Mouse (Mus musculus): Measurements from ENCODE around the gene Mmp23.
"Not testable (repeated sequence)": the region's sequence is repeated elsewhere in the genome, so short reads cannot be mapped to it uniquely, and the experiment has no call there.

Gene Mmp23

DNA sequence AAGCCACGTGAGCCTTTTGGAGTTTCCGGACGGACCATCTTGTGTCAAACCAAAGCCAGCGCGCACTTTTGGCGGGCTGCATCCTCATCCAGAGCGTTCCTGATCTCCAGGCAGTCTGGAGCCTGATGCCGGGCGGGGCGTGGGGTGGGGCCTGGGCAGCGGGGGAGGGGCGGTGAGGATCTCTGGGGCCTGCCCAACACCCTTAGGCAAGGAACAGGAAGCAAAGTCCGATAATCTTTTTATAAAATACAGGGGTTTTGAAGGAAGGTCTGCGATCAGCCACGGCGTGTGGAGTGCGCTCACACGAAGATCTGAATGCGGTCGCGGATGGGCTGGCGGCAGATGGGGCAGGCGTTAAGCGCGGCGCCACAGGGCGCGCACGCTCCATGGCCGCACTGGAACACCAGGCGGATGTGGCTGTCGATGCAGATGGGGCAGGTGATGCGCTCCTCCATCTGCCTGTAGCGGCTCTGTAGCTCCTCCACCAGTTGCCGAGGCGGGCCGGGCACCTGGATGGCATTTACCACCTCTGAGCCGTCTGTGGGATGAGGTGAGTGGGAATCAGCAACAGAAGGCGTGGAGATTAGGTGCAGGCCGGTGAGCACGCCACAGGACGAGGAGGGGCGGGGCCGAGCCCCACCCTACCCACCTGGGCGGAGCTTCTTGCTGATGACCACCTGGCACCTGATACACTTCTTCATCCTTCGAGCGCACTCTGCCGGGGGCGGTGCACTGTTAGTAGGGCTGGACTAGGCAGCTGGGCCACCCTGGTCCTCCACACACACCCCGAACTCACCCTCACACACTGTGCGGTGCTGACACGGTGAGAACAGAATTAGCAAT is 1.5 kb upstream of the Mmp23 start:
- DNase-seq = peak; percentile 84

DNA sequence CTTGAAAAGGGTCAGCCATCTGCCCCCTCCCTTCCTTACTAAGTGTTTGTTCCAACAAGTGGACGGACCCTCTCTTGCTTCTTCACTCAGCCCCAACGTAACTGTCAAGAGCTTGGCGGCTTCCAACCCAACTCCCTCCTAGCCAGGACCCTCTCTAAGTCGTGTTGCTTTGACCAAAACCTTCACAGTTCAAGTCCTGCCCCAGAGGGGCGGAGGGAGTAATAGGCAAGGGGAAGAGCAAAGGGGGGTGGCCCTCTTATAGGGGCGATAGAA is 935 bp upstream of the Mmp23 start:
- peak; percentile 71 for DNase-seq

DNA sequence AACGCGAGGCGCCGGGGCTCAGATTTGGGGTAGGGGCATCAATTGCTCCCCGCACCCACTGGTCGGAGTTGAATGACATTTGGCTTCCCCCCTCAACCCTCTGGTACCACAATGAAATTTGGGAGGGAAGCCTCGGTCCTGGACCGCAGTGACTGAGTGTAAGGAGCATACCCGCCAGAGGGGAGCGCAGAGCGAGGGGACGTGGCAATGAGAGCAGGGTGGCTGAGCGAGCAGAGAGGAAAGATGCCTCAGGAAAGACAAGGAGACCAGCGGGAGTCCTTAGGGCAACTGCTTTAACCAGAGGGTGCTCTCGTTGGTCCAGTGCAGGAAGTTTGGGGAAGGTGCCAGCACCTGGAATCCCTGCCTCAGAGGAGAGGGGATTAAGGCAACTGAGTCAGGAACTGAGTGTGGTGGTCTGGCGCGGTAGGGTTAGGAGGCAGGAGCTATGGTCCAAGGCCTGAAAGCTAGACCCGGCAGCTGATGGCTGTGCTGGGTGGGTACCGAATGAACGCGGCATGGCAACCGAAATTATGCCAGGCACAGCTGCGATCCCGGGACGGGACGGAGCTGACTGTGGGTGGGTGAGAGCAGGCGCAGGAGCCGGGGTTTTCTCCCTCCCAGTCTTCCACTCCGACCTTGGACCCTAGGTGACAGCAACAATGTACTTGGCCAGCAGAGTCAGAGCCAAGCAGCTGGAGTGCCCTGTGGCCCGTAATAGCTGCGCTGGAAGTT is 433 bp upstream of the Mmp23 start:
- DNase-seq = peak; percentile 74

DNA sequence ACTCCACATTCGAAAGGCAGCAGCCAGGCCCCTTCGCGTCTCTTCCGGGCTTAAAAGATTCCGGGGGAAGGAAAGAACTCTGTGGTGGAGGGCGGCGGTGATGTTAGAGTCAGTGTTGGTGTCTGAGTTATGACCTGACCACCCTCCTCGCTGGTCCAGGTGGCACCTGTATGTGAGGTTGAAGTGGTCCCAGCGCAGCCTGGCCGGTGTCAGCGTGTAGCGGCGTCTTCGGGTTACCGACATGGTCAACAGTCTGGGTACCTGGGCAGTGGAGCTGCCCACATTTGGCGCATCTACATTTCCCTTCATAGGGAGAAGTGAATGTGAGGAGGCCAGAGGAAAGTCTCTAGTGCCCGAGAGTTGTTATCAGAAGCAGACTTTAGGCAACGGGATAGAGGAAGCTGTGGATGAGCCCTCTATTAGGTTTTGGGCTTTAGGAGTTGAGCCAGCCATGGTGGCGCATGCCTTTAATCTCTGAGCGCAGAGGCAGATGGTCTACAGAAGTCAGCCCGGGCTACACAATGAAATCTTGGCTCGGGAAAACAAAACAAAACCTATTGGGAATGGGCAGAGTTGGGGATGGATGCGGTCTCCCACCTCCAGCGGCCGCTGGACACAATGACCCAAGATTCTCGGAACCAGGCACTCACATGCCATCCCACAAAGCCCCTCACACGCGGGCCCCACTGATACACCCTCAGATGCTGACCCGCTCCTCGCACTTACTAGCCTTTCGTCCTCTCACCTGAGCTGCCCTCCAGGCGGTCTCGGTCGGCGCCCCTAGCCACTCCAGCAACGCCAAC is 700 bp downstream of the Mmp23 start:
- DNase-seq = peak; percentile 72

DNA sequence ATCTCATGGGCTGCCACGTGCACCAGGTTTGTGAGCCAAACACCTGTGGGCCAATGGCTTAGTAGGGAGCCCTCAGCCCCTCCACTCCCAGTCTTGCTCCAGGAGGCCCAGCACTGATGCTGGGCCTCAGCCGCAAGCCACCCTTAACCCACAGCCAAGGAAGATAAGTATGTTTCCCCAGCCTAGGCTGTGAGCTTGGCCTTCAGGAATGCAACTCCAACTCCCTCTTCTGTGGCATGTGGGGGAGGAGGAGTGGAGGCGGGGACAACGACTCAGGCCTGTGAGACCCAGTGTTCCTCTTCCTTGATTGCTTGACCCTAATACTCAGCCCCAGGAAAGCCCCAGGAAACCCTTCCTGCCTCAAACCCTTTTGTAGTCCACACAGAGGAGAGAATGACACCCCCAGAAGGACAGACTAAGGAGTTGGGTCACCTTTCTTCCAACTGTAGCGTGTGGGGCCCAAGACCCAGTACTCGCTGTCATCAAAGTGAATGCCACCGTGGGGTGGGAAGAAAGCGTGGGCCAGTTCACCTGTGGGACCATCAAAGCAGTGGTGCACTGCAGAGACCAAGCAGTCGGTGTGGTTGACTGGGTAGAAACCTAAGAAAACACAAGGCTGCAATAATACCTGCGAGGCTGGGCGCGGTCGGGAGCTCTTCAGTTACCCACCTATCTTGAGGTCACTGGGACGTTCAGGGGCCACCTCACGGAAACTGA is 1.5 kb downstream of the Mmp23 start:
- DNase-seq = peak; percentile 38

DNA sequence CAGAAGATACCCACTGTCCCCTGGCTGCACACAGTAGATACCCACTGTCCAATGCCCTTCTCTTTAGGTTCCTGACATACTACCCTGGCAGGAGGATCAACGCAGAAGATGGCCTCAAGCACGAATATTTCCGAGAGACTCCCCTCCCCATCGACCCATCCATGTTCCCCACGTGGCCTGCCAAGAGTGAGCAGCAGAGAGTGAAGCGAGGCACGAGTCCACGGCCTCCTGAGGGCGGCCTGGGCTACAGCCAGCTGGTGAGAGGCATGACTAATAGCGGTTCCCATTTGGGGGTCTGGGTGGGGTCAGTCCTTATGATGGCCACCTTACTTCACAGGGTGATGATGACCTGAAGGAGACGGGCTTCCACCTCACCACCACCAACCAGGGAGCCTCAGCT is 3.8 kb downstream of the Mmp23 start:
- DNase-seq = no peak

DNA sequence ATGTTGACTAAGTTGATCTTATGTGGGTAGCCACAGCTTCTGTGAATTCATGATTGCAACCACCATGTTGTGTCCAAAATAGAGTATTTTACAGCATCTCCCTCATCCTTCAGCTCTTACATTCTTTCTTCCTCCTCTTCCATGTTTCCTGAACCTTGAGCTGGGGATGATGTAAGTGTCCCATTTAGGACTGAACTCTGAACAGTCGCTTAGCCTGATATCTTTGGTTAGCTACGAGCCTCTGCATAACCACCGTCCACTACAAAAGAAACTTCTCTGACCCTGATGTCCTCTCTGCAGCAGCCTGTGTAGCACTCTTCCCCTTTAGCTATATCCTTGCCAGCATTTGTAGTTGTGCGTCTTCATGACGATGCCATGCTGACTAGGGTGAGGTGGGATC is 7.5 kb downstream of the Mmp23 start:
- DNase-seq = no peak

DNA sequence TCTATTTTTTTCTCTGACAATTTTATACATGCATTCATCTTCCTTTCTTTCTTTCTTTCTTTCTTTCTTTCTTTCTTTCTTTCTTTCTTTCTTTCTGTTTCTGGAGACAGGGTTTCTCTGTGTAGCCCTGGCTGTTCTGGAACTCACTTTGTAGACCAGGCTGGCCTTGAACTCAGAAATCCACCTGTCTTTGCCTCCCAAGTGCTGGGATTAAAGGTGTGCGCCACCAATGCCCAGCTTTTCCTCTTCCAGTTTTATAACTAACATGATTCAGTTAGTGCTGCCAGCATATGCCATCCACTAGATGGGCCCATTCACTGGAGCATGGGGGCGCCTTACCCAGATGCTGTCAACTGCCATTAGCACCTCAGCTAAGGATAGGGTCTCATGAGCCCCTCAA is 7.9 kb downstream of the Mmp23 start, which contains the start of gene Gm10563:
Gene Gm10563 (minus strand): TSS at position 101 of the 400 bp plus-strand sequence.
- DNase-seq = not testable (repeated sequence)

DNA sequence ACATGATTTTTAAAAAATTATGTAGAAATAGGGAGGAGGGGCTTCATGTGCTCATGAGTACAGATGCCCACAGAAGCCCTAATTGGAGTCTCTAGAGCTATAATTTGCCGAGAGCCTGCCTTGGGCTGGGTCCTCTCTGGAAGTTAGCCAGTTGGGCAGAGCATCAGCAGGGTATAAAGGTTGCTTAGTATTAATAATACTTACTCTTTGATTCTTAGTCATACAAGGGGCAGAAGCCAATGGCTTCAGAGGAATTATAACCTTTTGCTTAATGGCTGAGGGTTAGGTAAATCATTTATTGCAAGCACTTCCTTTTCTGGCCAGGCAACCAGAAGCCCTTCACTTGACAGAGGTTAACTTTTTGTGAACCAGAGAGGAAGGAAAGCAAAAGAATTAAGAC is 9.7 kb downstream of the Mmp23 start:
- no peak for DNase-seq

DNA sequence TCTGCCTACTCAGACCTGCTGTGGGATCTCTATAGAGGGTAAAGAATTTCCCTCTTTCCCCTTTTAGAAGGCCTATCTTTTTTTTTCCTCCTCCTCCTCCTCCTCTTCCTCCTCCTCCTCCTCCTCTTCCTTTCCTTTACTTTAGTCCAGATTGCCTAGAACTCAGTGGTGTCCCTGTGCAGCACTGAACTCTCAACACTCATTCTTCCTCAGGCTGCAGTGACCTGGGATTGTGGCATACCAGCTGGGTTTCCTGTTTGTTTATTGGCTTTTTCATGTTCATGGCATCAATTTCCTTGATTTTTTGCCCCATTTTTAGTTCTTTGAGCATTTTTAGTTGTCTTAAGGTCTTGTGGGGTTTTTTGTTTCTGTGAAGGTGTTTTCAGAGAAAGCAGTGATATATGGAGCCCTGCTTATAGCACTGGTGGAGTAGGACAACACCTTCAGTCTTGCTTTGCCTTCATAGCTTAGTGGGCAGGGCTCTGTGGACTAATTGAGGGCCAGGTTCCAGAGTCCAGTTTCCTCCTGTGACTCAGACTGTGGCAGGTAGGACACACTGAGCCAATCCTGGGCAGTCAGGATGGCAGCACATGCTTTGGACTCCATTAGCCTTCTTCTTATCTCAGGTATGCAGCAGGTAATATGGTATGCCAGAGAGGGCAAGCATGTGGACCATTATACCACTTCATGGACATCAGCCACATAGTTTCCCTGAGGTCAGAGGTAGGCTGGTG is 17.3 kb downstream of the Mmp23 start:
- no peak for DNase-seq

DNA sequence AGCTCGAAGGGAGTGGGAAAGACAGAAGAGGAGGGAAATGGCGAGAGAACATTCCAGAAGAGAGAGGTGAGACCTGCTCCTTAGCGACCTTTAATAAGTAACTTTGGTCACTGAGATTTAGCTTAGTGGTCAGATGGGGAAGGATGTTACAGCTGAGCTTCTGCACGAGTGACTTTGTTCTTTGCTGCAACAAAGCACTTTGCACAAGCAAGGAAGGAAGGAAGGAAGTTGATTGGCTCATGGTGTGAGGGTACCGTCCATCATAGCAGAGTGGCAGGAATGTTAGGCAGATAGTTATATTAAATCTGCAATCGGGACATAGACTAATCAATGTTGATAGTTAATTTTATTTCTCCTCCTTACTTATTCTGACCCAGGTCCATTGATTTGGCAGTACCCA is 22.9 kb downstream of the Mmp23 start:
- no peak for DNase-seq

DNA sequence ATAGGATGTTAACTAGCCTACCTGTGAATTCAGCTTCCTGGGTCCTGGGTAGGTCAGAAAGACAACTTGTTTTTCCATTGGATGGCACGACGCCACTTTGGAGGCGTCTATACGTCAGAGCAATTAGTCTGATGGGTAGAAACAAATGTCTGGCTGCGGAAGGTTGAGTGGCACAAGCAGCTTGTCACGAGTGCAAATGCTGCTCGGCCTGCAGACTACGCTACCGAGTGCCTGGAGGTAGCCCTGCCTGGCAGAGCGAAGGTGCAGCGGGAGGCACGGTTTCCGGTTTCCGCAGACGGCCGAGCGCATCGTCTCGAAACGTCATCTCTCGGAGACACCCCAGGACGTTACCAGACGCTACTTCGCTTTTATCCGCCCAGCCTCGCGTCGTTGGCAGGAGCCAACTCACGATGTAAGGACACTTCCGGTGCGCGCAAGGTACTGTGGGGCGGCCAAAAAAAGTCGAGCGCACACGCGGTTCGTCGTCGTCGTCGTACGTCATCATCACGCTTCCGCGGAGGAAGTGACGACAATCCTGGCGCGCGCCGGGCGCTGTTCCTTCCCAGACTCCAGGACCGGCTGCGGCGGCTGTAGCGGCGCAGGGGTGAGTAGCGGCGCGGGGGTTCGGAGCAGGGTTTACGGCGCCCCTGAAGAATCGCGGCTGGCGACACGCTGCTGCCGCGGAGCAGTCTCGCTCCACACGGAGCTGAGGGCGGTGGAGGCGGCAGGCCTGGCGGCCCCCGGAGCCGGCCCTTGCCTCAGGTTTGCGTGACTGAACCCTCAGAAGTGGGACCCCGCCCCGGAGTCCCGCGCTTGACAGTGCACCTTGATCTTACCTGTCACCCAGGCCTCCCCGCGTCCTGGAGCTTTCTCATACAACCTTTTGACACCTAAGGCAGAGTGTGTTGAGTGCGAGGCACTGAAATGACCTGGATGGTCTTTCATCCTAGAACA is 28.6 kb downstream of the Mmp23 start, which contains the start of gene Cdk11b:
Gene Cdk11b (plus strand): TSS at position 517 of the 954 bp plus-strand sequence.
- peak; percentile 96 for DNase-seq

DNA sequence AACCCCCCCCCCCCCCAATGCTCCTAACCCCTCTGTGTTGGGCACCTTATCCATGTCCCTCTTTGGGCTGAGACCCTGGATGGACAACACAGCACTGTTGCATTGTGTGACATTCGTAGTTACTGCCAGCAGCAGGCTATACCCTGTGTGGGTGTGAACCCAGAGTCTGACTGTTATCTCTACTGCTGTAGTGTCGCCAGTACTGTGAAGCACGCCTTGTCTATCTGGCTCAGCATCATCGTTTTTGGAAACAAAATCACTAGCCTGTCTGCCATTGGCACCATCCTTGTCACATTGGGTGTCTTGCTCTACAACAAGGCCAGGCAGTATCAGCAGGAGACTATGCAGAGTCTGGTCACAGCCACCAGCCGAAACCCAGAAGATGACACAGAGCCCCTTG is 34.9 kb downstream of the Mmp23 start:
- no peak for DNase-seq

DNA sequence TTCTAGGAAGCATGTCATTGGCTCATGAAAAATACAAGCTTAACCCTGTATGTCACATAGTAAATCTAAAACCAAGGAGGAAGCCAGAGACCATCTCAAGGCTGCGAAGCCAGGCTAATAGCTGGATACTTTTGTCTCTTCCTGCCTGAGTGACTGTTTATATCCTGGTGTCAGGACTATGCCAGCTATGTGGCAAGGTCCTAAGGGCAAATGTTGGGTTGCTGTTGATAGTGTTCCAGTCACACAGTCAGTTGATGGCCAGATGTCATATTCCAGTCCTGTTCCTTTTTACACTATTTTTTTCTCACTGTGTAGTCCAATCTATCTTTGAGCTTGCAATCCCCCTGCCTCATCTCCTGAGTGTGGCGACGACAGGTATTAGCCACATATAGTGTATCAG is 39.9 kb downstream of the Mmp23 start:
- DNase-seq = no peak

DNA sequence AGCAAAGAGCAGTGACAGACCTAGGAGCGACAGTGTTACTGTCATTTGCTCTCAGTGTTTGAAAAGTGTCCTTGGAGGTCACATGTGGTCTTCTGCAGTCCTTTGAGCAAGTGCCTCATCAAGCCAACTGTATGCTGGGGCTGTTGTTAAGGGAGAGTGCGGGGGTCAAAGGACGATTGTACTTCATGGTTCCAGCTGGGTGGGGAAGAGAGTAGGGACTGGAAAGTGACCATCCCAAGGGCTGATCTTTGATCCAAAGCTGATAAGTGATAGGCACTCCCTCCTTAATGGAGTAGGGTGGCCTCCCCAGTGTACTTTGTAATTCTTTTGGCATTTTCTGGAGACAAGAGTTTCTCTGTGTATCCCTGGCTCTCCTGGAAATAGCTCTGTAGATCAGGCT is 41.3 kb downstream of the Mmp23 start:
- no peak for DNase-seq

DNA sequence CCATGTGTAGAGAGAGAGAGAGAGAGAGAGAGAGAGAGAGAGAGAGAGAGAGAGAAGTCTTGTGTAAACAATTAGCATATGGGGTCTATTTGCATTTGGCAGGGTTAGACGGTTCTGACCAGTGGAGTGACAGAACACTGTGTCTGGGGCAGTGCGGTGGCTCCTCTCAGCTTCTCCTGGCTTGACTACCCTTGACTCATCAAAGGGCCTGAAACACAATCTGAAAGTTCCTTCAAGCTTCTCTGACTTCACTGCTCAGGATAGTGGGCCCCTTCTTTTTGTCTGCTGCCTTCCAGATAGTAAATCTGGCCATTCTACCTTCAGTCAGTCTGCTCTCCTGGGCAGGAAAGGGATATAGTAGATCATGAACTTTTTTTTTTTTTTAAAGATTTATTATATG is 46.4 kb downstream of the Mmp23 start:
- no peak for DNase-seq

DNA sequence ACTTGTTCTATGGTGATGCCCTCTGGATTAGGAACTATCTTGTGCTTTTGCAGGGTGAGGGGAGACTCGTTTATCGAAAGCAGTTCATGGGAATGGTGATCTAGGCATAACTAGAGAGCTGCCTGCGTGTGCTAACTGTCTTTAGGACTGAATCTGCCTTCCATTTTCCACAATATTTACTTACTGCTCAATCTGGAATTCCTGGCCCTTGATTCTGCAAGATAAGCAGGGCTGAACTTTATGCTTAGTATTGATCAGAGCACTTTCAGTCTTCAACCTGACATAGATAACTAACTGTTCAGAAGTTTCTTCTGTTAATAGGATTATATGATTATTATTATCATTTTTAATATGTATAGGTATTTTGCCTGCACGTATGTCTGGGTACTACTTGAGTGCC is 48.1 kb downstream of the Mmp23 start:
- DNase-seq = no peak

DNA sequence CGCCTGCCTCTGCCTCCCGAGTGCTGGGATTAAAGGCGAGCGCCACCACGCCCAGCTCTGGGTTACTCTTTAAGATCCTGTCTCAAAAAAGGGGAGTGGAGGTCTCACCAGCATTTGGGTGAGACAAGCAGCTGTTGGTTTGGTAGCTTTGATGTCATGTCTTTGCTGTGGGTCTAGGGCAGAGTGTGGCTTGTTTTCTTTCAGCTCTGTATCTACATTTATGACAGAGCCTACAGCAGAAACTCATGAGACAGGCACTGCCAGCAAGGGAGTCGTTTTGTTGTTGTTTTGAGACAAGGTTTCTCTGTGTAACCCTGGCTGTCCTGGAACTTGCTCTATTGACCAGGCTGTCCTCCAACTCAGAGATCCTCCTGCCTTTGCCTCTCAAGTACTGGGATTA is 49.4 kb downstream of the Mmp23 start:
- no peak for DNase-seq

DNA sequence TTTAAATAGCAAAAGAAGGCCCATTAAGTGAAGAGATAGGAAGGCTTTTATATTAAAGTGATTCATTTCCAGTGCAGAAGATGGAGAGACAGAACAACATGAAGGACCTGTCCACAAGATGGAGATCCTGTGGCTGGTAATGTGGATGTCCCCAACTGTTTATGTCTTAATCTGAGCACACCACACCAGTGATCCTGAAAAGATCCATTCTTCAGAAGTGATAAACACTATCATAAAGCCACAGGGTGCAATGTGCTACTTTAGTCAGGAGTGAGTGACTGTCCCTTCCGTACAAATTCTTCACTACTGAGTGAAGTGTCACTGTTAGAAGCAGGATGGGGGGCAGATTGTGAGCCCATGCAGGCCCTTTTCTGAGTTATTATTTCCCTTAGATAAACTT is 50.4 kb downstream of the Mmp23 start:
- peak; percentile 30 for DNase-seq

DNA sequence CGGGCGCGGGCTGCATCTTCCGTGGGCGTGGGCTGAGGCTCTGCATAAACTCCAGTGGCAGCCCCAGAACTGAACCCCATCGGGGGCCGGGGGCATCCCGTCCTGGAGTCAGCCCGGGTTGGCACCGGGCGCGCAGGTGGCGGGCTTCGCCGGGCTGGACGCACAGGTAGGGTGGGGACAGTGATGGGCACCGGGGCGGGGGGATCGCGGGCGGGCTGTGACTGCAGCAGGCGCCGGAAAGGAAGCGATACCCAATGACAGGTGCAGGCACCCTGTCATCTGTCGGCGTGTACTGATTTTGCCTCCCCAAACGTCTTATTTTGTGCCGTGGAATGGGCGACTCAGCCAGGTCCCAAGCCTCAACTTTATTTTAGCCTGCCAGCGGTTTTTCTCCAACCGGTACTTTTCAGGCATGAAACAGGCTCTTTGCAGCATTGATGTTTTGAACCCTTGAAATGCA is 51.2 kb downstream of the Mmp23 start:
- no peak for DNase-seq

Data from cerebellum, adult 9-10 months (tissue).